Mouse (Mus musculus) thymus, adult 2 months (tissue): ENCODE results near the gene Dusp22.

ENCODE experiments used
- CTCF ChIP-seq: fragments of 200-500 bp; IDR thresholded peaks from 2 replicates; pipeline ENCODE4 v1.5.1; 2012; ENCODE audit warnings: mild to moderate bottlenecking, control low read depth, low read length, moderate library complexity, borderline replicate concordance; ENCODE audit not compliant: control insufficient read depth, poor library complexity, insufficient read depth; ENCODE audit errors: extremely low read depth
- POLR2A ChIP-seq: fragments of 200-500 bp; IDR thresholded peaks from 2 replicates; pipeline ENCODE4 v1.6.1; 2012; ENCODE audit warnings: mild to moderate bottlenecking, low read length, control low read depth, moderate library complexity; ENCODE audit not compliant: control insufficient read depth, poor library complexity, insufficient read depth; ENCODE audit errors: extremely low read depth

DNA sequence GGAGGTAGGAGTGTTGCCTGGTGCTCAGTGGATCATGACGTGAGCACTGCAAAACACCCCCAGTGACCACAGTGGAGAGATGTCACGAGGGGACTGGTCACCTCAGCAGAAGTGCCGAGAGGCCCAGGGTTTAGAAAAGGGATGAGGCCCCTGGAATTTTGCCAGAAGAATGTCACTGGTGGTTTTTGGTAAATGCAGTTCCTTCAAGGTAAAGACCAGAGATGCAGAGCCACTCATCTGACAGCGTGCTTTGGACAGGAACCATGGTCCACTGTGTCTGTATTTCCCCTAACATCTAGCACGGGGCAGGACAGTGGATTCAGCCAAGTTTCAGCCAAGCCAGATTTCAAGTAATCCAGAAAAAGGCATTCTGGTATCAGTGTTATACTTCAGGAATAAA, 76.9 kb downstream of the Dusp22 start:
- no peak for TF ChIP-seq CTCF
- TF ChIP-seq POLR2A, result no peak
